Mouse (Mus musculus) kidney, postnatal 0 days (tissue): ENCODE results near the gene Slc13a2. TPM values are rescaled to one million over a fixed set of nuclear protein-coding genes. Genes with fewer than 3 reads are reported as not detected.
A peak's percentile ranks its signal among the peaks of the same experiment; 100 is the strongest.

Source experiments
- ATAC-seq: fragments of 200-750 bp; cut with Nextera tagmentation; replicated peaks from 2 replicates; pipeline ENCODE4 v1.8.0; 2017; ENCODE audit warnings: low read depth, moderate number of reproducible peaks, moderate TSS enrichment, moderate library complexity; ENCODE audit not compliant: low FRiP score
- DNase-seq: peaks from one replicate; pipeline ENCODE4 v3.0.0-alpha.2; 2016; ENCODE audit warnings: low spot score
- H3K27ac ChIP-seq: fragments of 300-500 bp; sonication (generic); 2 replicates; pipeline ENCODE4 v1.5.1; 2014; ENCODE audit warnings: mild to moderate bottlenecking
- H3K27me3 ChIP-seq: fragments of 300-500 bp; sonication (generic); 2 replicates; pipeline ENCODE4 v1.6.1; 2014; ENCODE audit warnings: low read length, mixed read lengths; ENCODE audit not compliant: insufficient read depth
- H3K36me3 ChIP-seq: fragments of 300-500 bp; sonication (generic); 2 replicates; pipeline ENCODE4 v1.6.1; 2014; ENCODE audit warnings: low read length, mixed read lengths; ENCODE audit not compliant: insufficient read depth
- H3K4me1 ChIP-seq: fragments of 300-500 bp; sonication (generic); replicated peaks from 2 replicates; pipeline ENCODE4 v1.6.1; 2014; ENCODE audit warnings: antibody characterized with exemption, low read length, mixed read lengths; ENCODE audit not compliant: insufficient read depth
- H3K4me2 ChIP-seq: fragments of 300-500 bp; sonication (generic); 2 replicates; pipeline ENCODE4 v1.6.1; 2014; ENCODE audit warnings: mild to moderate bottlenecking, low read length, moderate library complexity, mixed read lengths
- H3K4me3 ChIP-seq: fragments of 300-500 bp; sonication (generic); replicated peaks from 2 replicates; pipeline ENCODE4 v1.5.1; 2014; ENCODE audit warnings: low read depth, low read length
- H3K9ac ChIP-seq: fragments of 300-500 bp; sonication (generic); 2 replicates; pipeline ENCODE4 v1.6.1; 2014; ENCODE audit warnings: low read depth, low read length
- H3K9me3 ChIP-seq: fragments of 300-500 bp; sonication (generic); replicated peaks from 2 replicates; pipeline ENCODE4 v1.6.1; 2016; ENCODE audit warnings: low read length, inconsistent platforms, mixed read lengths
- CTCF ChIP-seq: IDR thresholded peaks from 2 replicates; pipeline ENCODE4 v1.5.1; 2016; ENCODE audit warnings: antibody characterized with exemption, low read depth, mild to moderate bottlenecking, moderate library complexity
- WGBS: fragments of 180-500 bp; shearing (Covaris S2); extraction: QIAGEN DNeasy Blood & Tissue Kit; methylation state at CpG from one replicate; pipeline ENCODE4 v1.1.7; 2014; 5-methylcytosine and 5-hydroxymethylcytosine counted together
- polyA plus RNA-seq: library from polyadenylated mRNA; unstranded; fragments of >200 nt; fragmentation: Nextera tagmentation; extraction: Ambion mirVana; gene quantifications from 2 replicates; pipeline ENCODE4 v1.2.1, GENCODE M21; 2015

The Slc13a2 gene
- polyA plus RNA-seq, 1 experiment from 2014 or later = 6.6 TPM

GRCm38 (mm10) chr11:78401469-78401868 lies 20.5 kb downstream of the Slc13a2 start:
- no peak overlapping the region for H3K4me2 ChIP-seq
- no peaks in the 10 kb centered on the region for H3K4me1 ChIP-seq
- no peaks in the 10 kb centered on the region for H3K9me3 ChIP-seq
- no peaks in the 10 kb centered on the region for H3K27me3 ChIP-seq
- WGBS = 53% methylated on average over 3 of the region's 3 CpGs
- H3K36me3 ChIP-seq = no peaks in the 10 kb centered on the region
- H3K27ac ChIP-seq = no peak overlapping the region
- ATAC-seq (peak; percentile 67; the same call in 1 of the 2 replicates), DNase-seq (no peak)
- no peak overlapping the region for H3K9ac ChIP-seq
- TF ChIP-seq CTCF = no peak
- H3K4me3 ChIP-seq = no peak overlapping the region

GRCm38 (mm10) chr11:78400936-78401335 lies 21.1 kb downstream of the Slc13a2 start:
- H3K27ac ChIP-seq = no peak overlapping the region
- no peak for DNase-seq
- no peak overlapping the region for H3K4me2 ChIP-seq
- WGBS = 62% methylated on average over 3 of the region's 3 CpGs
- no peaks in the 10 kb centered on the region for H3K4me1 ChIP-seq
- H3K4me3 ChIP-seq = no peak overlapping the region
- H3K9me3 ChIP-seq = no peaks in the 10 kb centered on the region
- H3K36me3 ChIP-seq = no peaks in the 10 kb centered on the region
- 0 out of 2 replicates have a peak overlapping the region, but pooled peaks have one; percentile 13 for H3K9ac ChIP-seq
- no peak for TF ChIP-seq CTCF
- ATAC-seq = no peak
- no peaks in the 10 kb centered on the region for H3K27me3 ChIP-seq

DNA sequence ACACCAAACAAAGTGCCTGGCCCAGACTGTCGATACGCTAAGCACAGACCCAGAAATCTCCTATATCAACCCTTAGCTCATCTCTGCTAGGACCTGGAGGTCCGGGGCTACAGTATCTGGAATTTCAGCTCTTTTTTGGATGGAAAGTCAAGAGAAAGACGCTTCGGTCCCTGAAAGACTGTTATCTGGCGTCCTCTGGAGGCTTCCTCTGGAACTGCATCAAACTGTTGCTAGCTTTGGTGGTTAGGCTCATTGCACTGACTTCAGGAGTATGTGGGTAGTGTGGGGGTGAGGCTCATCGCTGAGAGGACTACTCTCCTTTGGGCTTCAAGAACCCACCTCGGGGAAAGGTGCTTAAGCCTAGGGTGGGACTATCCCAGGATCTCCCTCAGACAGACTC lies 22.3 kb downstream of the Slc13a2 start:
- H3K9ac ChIP-seq = no peak overlapping the region
- no peaks in the 10 kb centered on the region for H3K9me3 ChIP-seq
- H3K27me3 ChIP-seq = no peaks in the 10 kb centered on the region
- no peaks in the 10 kb centered on the region for H3K36me3 ChIP-seq
- H3K4me3 ChIP-seq = no peak overlapping the region
- ATAC-seq (no peak), DNase-seq (peak; percentile 87)
- TF ChIP-seq CTCF = peak; percentile 97
- 10% methylated on average over 8 of the region's 8 CpGs for WGBS
- H3K4me1 ChIP-seq = no peaks in the 10 kb centered on the region
- no peak overlapping the region for H3K4me2 ChIP-seq
- no peak overlapping the region for H3K27ac ChIP-seq

DNA sequence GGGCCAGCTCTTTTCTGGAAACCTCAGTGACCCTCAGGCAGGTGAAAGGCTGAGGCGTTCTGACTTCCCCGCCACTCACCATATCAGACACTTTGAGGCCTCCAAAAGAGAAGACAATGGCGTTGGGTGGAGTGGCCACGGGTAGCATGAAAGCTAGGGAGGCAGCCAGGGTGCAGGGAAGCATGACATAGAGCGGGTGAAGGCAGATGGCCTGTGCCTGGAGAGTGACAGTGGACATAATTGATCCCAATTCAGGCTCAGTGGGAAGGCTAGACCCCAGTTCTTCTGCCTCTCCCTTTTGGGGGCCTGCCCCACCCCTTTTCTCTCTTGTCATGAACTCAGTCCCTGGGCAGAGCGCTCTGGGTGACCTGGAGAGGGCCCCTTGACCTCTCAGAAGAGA lies 23.8 kb downstream of the Slc13a2 start:
- Histone ChIP-seq H3K4me2 (no peak overlapping the region), H3K9ac (no peak overlapping the region), H3K9me3 (no peaks in the 10 kb centered on the region), H3K36me3 (no peaks in the 10 kb centered on the region), H3K27ac (no peak overlapping the region), H3K27me3 (no peaks in the 10 kb centered on the region), H3K4me3 (no peak overlapping the region), H3K4me1 (no peaks in the 10 kb centered on the region)
- DNase-seq (no peak), ATAC-seq (no peak)
- 59% methylated on average over 6 of the region's 6 CpGs for WGBS
- TF ChIP-seq CTCF = no peak

DNA sequence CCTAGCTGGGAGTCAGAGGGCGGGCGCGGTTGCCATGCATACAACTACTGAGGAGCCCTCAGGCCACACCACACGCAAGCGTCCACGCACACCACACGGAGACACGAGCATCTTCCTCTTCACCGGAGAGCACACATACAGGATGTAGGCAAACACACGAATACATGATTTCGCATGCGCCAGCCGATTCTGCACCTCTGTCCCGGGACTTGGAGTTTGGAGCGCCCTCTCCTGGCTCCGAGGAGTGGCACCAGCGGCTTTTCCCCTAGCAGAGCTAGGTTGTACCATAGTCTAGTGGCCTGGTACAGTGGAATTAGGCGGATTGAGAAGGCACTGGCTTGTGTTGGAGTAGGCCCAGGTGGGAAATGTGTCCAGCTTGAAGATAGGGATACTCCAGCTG lies 24.6 kb downstream of the Slc13a2 start:
- WGBS = 16% methylated on average over 18 of the region's 18 CpGs
- Histone ChIP-seq H3K4me1 (no peaks in the 10 kb centered on the region), H3K9me3 (no peaks in the 10 kb centered on the region), H3K27me3 (no peaks in the 10 kb centered on the region), H3K9ac (no peak overlapping the region), H3K4me3 (no peak overlapping the region), H3K27ac (peak overlapping the region; percentile 60; the same call in 1 of the 2 replicates), H3K4me2 (no peak overlapping the region), H3K36me3 (no peaks in the 10 kb centered on the region)
- ATAC-seq (peak; percentile 37; the same call in 1 of the 2 replicates), DNase-seq (peak; percentile 90)
- TF ChIP-seq CTCF = peak; percentile 87

DNA sequence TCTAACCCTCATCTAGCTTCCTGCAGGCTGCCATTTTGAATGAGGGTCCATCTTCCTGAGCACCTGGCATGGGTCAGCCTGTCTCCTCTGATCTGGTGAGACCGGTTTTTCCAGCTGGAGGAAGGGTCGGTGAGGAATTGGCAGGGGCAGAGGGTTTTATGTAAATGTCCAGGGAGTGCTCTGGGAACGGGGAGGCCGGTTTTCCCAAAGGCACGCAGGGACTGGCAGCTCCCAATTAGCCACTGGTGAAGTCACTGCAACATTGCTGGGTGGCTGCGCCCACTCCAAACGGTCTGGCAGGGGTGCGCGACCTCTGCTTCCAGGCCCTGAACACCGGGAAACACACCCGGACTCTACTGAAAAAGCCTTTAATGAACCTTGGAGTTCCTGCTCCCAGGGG lies 25.1 kb downstream of the Slc13a2 start:
- Histone ChIP-seq H3K27ac (peak overlapping the region; percentile 60; the same call in 1 of the 2 replicates), H3K36me3 (no peaks in the 10 kb centered on the region), H3K9me3 (no peaks in the 10 kb centered on the region), H3K4me1 (no peaks in the 10 kb centered on the region), H3K9ac (no peak overlapping the region), H3K27me3 (no peaks in the 10 kb centered on the region), H3K4me3 (no peak overlapping the region), H3K4me2 (no peak overlapping the region)
- DNase-seq = no peak
- TF ChIP-seq CTCF = no peak
- 32% methylated on average over 11 of the region's 11 CpGs for WGBS
- no peak for ATAC-seq

- DNase-seq = no peak
These were observed 29.3 kb downstream of the Slc13a2 start for GRCm38 (mm10) chr11:78392728-78393127.

More at GRCm38 (mm10) chr11:78392728-78393127, 29.3 kb downstream of the Slc13a2 start:
- H3K36me3 ChIP-seq = no peaks in the 10 kb centered on the region
- no peaks in the 10 kb centered on the region for H3K9me3 ChIP-seq
- 67% methylated on average over 3 of the region's 3 CpGs for WGBS
- H3K4me1 ChIP-seq = no peaks in the 10 kb centered on the region
- no peak overlapping the region for H3K9ac ChIP-seq
- no peak overlapping the region for H3K27ac ChIP-seq
- TF ChIP-seq CTCF = no peak
- no peaks in the 10 kb centered on the region for H3K27me3 ChIP-seq
- H3K4me2 ChIP-seq = no peak overlapping the region
- no peak overlapping the region for H3K4me3 ChIP-seq
- no peak for ATAC-seq
